Mouse (Mus musculus) cerebellum, adult (tissue): ENCODE data around the gene Mrtfa.
A peak's percentile ranks its signal among the peaks of the same experiment; 100 is the strongest.

Experiments
- ATAC-seq: cut with Nextera tagmentation; 2 replicates; pipeline ENCODE4 v1.9.2; 2017; ENCODE audit warnings: mild to moderate bottlenecking, moderate library complexity, mixed read lengths; ENCODE audit not compliant: insufficient number of reproducible peaks, low FRiP score, low TSS enrichment

Gene Mrtfa

DNA sequence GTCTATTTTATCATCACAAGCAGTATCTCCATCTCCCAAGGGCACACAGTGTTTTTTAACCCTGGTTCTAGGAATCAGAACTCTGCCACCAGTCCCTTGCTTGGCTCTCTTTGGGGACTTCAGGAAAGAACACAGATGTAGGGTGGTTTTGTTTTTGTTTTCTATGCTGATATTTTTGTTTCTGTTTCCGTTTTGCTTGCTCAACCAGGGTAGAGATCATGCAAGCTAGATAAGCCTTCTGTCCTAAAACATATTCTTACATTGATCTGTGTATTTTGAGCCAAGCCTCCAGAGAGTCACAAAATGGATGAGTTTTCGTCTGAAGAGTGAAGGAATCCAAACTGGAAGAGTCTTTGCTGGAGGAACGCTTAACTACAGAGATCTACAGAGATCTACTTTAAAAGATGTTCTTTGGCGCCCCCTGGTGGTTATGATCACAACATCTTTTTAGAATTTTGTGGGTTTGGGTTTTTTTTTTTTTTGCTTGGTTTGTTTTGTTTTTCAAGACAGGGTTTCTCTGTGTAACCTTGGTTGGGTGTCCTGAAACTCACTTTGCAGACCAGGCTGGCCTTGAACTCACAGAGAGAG is 8.9 kb upstream of the Mrtfa start:
- no peak for ATAC-seq

- no peak for ATAC-seq
These were observed 7.9 kb upstream of the Mrtfa start for GRCm38 (mm10) chr15:81198447-81198846.

- no peak for ATAC-seq
These were observed 6.6 kb upstream of the Mrtfa start for GRCm38 (mm10) chr15:81197197-81197596.

DNA sequence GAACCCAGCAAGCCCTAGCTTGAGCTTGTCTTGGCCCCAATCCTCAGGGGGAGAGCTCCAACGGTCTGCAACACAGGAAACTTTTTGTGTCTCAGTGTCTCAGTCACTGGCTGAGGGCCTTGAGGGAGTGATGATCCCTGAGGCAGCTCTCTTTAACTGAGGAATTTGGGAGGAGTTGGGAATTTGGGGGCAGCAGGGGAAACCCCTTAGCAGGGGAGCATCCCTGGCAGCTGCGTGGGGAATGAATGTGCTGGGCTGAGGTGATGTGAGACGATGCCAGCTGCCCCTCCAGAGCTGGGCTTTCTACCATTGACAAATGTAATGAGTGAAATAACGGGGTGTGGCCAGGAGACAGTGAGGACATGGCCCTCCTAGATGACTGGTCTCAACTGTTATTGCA is 4.9 kb upstream of the Mrtfa start:
- no peak for ATAC-seq

DNA sequence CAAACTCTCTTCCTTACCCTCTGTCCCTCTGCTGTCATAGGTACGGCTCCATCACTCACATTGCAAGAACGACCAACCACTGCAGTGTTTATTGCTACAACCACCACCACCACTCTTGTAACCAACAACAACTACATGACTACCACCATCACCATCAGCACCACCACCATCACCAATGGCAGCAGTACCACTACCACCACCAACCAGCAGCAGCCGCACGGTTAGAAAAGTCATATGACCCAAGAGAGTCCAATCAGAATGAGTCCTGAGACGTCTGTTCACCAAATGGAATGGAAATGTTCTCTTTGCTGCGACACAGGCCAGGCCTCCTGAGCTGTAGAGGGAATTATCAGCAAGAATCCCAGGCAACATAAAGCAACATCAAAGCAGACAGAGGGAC is 4.2 kb upstream of the Mrtfa start:
- no peak for ATAC-seq

DNA sequence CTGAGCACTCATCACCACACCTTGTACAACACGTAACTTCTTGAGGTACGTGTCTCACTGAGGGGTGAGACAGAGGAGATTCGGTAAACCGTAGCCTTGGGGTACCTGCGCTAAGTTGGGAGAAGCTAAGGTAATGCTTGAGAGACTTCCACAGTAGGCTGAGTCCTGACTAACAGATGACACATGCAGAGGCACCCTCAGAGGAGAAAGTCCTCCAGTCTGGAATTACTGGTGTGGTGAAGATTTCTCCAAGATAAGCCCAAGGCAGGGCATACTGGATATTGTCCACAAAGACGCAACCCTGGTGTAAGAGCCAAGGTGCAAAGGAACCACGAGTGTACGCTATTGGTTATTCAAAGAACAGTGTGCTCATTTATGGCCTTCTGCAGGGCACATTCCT is 2.3 kb upstream of the Mrtfa start:
- ATAC-seq, result no peak

- no peak for ATAC-seq
These were observed 1.8 kb upstream of the Mrtfa start for GRCm38 (mm10) chr15:81192316-81192715.

DNA sequence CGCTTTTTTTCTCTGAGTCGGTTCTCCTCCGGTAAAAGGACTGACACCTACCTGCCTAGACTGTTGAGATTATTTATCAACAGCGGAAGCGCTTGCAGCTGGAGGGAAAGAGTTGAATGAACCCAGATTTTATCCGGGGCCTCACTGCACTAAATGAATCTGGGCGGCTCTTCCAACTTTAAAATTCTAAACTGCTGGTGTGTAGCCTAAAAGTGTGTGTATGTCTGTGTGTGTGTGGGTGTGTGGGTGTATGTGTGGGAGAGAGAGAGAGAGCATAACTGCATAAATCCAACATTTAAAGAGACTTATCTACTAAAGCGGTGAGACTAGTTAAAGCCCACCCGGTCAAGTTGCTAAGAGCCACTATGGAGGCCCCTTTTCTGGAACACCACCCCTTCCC is 746 bp upstream of the Mrtfa start:
- ATAC-seq, result no peak

DNA sequence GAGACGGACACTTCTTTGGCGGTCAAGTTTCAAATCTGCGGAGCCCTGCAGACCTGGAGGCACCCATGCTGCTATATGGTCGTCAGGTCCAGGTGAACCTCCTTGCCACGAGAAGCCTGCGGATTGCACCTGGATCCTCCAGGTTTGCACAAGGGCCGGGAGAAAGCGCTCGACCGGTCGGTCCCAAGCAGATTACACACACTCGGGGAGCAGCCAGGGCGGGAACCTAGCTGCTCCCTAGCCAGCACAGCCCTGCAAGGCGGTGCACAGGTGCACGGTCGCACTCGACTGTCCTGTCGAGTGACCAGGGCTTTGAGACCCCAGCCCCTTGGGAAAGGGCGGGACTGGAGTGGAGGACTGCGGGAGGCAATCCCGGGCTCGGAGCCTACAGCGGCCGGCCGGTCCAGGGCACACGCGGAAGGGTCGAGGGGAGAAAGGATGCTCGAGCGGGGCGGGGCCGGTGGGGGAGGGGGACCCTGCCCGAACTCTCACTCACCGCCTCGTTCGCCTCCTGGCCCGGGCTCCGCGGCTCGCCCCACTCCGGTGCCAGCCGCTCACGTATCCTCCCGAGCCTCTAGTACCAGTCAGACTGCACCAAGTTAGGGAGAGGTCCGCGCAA is 437 bp downstream of the Mrtfa start:
- peak; percentile 8; the same call in 1 of the 2 replicates for ATAC-seq

- ATAC-seq, result no peak
These were observed 1.5 kb downstream of the Mrtfa start for GRCm38 (mm10) chr15:81189061-81189460.

DNA sequence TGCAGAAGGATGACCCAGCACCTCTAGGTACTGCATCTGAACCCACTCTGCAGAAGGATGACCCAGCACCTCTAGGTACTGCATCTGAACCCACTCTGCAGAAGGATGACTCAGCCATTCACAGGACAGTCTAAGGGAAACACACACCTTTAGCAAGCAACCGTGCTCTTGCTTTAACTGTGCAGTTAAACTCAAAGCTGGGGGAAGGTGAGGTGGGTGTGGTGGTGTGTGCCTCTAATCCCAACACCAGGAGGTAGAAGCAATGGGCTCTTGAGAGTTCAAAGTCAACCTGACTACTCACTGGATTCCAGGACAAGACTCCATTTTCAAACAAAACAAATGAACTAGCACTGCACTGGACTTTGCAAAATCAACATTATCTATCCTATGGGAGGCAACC is 5.6 kb downstream of the Mrtfa start:
- ATAC-seq, result no peak

DNA sequence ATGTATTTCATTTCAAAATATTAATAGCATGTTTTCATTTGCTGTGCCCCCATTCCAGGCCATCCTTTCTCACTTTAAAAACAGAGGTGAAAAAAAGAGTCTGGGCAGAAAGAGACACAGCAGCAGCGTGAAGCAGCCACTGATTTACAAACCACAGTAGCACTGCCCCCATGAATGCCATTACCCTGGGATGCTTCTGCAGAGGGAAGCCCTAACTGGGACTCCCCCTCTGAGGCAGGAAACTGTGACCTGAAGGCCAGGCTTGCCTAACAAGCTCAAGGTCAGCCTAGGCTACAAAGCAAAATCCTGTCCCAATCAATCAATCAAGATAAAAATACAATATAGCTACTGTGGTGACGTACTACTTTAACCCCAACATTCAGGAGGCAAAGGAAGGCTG is 9.3 kb downstream of the Mrtfa start:
- no peak for ATAC-seq

GRCm38 (mm10) chr15:81179523-81179922 is 11.0 kb downstream of the Mrtfa start:
- ATAC-seq, result no peak

- no peak for ATAC-seq
These were observed 11.9 kb downstream of the Mrtfa start for GRCm38 (mm10) chr15:81178703-81179102.

- no peak for ATAC-seq
These were observed 12.7 kb downstream of the Mrtfa start for GRCm38 (mm10) chr15:81177860-81178259.

DNA sequence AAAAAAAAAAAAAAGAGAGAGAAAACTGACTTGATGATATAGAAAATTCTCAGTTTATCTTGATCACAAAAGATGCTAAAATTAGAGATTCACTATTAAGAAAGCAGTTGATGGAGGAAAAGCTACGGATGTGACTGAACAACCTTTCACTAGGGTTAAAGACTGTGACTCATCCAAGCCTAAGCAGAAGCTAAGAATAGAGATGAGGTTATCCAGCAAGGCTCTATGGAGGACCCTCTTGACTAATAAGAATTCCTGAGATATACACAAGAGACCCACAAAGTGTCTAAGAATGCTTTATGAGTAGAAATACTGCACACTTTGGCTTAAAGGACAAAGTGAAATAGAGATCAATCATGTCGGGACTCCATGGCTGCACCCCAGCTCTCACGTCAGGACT is 14.9 kb downstream of the Mrtfa start:
- ATAC-seq, result no peak

DNA sequence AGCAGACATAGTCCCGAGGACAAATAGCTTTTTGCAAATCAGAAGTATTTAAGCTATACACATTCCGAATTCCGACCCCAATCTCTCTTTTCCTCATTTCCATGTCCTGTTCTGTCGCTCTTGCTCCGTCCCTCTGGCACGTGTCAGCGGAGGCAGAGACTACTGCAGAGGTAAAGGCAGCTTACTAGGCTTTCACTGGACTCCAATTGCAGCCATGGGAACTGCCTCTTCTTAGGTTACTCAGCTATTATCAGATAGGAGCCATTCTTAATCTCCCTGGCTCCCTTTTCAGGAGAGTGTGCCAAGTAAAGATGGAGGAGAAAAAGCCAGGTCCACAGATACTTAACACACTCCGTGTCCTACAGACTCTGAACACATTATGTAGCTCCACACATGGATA is 18.3 kb downstream of the Mrtfa start:
- ATAC-seq, result no peak

- no peak for ATAC-seq
These were observed 21.8 kb downstream of the Mrtfa start for GRCm38 (mm10) chr15:81168735-81169134.

DNA sequence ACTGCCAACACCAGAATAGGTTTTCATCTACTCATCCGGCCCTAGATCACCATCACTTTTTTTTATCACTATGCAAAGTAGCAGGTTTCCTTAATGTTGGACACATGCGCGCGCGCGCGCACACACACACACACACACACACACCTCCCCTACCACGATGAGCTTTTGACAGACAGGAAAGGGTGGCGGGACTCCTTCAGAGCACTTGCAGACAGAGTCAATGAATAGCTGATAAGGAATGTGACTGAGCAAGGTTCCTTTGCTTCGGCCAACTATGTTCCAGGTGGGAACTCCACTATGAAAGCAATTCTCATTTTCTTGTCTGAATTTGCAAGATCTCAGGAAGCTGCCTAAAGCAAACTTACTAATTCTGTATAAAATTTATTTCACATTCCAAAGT is 22.7 kb downstream of the Mrtfa start:
- no peak for ATAC-seq

GRCm38 (mm10) chr15:81166291-81166690 is 24.3 kb downstream of the Mrtfa start:
- no peak for ATAC-seq

DNA sequence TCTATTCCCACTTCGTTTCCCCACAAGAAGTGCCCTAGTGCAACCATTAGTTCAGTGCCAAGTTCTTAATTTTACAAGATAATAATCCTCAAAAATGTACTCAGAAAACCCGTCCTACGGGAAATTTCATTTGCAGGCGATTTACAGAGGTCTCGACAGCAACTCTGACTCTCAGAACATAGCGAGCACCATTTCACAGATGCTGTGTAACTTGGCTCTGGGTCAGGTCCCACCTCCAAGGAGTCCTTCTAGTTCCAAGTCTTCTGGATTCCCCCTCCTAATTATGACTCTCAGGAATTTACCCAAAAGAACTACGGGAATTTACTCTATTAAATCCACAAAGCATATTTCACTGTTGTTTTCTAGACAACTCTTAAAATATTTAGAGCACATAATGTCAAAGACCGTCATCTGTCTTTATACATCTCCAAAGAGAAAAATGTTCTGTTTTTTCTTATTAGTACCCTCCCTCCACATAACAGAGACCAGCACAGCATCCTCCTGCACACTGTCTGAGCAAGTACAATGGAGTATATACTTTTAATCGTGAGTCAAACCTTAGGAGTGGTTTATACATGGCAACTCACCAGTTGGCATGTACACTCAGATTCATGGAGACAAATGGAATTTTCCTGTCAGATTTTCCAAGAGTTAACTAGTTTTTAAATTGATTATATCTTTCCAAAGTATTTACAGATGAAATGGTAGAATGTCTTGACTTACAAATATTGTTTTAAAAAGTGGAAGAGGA is 25.8 kb downstream of the Mrtfa start:
- no peak for ATAC-seq

- ATAC-seq, result no peak
These were observed 29.0 kb downstream of the Mrtfa start for GRCm38 (mm10) chr15:81161571-81161970.
